Mouse (Mus musculus) ES-CJ7 (cell line): ENCODE measurements around the gene Tob2.

Source experiments
- DNase-seq: peaks from one replicate; pipeline ENCODE4 v3.0.0; 2011; ENCODE audit warnings: low read depth, low spot score

Tob2 gene

DNA sequence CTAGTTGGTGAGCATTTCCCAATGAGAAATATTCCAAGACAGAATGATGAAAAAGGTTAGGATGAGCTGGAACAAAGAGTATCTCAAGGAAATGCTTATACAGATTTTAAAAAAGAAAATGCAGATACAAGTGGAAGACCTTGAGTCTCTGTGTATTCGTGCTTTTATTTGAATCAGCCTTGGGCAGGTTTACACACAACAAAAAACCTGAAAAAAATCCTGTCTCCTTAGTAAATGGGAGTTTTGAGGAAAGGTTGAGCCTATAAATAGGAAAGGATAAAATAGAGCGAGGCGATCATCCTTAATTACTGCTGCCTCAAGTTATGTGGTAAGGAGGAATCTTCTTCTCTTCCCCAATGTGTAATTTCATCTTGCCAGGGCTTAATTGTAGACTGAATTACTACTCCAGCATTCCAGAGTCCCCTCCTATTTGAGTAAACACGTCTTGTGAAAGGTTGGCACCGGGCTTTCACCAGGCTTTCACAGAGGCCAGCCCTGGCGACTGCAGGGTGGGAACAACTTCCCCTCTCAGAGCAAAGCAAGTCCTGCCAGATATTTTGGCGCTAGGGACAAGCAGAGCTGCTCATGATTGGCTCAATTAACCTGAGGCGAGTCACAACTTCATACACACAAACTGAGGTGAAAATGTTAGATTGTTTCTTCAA, 2.0 kb upstream of the Tob2 start:
- no peak for DNase-seq

DNA sequence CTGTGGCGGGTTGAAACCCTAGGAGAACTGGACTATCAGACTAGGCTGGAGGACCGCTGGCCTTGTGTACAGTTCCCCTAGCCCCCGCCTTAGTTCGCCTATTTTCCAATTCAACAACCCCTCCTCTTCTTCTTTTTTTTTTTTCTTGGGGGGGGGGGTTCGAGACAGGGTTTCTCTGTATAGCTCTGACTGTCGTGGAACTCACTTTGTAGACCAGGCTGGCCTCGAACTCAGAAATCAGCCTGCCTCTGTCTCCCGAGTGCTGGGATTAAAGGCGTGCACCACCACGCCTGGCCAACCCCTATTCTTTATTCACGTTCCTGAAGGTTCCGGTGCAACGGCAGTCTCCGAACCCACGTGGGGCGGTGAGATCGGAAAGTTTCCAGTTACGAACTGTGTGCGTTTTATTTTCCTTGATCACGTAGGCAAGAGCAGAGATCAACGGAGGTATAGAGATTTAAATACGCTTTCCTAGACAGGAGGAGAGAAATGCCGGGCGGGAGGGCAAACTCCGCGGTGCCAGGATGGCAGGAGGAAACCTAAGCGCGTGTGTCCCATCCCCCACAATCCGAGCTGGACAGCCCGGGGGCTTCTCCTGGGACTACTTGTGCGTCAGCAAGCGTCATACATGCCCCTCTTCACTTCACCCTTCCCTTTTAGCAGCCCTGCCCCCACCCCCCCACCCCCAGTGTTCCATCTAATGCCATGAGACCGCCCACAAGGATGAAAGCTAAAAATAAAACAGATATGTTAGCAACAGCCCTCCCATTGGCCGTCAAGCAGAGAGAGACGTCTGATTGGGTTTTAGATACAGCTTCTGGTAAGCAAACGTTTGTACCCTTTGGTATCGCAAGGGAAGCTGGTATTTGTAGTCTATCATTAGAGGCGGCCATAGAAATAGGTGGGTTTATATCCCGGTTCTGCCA, 997 bp upstream of the Tob2 start:
- DNase-seq, result peak; percentile 72

DNA sequence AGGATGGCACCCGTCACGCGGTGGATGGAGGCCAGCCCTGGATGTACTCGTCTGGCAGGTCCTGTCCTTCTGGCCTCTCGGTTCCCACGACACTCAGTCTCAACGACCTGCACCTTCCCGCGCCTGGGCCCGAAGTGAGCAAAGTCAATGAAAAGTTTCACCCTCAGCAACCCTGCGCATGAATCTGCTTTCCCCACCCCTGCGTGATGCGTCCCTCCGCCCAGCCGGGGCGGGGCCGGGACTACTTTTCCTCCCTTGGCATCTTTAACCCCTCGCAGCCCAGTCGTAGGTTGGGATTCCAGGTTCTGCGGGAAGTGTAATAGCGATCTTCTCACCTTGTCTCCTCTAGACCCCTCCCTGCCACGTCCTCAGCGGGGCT, 469 bp downstream of the Tob2 start:
- DNase-seq, result peak; percentile 91

DNA sequence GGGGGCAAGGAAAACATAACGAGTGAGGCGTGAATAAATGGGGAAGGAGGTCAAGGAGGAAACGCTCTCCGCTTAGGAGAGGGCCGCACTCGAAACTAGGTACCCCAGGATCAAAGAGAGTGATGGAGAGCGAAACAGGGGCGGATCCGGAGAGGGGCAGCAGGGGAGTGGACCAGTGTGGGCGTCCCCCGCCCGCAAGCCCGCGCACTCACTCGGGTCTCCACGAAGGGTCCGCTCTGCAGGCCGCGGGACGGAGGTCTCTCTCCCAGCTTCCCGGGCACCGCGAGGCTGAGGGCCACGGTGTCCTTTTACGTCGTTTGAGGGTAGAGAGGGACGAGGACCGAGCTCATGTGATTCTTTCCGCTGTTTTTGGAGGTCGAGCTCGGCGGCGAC, 876 bp downstream of the Tob2 start:
- no peak for DNase-seq

DNA sequence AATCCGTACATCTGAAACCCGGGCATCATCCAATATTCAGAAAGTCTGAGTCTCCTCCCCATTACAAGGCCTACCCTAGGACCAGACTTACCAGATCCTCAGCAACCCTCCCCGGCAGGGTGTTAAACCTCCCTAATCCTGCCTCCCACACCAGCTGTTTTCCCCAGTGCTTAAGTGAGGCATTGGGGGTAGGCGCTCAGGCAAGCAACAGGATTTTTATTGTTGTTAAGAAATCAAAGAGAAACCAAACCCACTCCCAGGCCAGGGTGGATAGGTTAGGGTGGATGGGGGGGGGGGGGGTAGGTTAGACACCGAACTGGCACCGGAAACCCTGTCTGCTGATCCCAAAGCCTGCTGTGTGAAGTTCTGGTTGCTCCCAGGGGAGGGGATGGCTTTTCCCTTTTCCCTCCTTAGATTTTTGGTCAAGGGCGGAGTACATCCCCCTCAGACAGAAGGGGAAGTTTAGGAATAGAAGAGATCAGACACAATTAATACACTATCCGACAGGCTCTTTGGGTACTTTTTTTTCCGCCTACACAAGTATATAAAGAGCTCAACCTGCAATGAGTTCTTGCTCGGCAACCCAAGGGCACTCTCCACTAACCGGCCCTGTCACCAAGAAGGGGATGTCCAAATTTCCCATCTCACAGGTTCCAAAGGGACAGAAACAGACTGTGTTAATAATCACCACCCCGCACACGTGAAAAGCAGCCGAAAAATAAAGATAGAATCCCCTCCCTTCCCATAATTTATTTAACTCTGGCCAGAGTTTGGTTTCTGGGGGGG, 1.5 kb downstream of the Tob2 start:
- no peak for DNase-seq

DNA sequence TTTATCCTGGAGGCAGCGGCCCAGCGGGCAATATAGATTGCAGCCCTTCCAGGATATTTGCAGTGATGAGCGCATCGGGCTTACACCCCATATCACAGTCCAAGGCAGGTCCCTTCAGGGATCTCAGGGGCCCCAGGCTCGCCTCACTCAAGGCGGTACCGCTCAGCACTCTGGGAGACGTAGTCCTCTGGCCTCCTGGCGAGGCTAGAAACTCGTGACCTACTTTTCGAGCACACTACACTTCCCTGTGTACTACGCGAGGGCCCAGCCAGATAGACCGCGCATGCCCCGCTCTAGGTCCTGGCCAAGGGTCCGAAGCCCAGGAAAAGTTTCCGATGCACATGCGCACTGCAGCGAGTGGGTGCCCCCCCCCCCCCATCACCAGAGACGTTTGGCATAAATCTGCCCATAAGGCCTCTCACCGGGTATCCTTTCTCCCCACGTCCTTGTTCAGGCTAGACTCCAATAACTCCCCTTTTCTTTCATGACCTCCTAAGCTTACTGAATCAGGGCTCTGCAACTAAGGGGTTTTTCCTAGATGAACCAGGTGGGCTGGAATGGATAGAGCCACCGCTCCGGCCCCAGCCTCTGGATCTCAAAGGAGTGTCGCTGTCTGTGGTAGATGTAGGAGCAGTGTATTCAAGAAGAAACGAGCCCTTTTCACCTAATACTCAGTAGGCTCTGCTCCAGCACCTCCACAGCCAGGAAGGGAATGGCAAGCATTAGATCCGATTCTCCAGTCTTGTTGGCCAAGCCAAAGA, 2.4 kb downstream of the Tob2 start:
- DNase-seq, result peak; percentile 96

DNA sequence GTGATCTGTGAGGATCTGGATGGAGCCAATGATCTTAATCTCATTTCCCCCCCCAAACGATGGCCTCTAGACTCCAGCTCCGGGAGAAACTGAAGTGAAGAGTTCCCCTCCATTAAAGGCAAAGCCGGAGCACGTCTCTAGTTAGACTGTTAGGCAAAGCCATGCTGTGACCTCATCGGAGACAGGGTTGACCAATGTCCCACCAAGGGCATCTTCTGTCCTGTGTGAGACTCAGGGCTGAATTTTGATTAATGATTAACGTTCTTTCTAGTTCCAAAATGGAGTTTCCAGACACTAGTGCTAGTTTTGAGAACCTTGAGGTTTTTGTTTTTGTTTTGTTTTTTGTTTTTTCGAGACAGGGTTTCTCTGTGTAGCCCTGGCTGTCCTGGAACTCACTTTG, 5.5 kb downstream of the Tob2 start:
- DNase-seq, result no peak

DNA sequence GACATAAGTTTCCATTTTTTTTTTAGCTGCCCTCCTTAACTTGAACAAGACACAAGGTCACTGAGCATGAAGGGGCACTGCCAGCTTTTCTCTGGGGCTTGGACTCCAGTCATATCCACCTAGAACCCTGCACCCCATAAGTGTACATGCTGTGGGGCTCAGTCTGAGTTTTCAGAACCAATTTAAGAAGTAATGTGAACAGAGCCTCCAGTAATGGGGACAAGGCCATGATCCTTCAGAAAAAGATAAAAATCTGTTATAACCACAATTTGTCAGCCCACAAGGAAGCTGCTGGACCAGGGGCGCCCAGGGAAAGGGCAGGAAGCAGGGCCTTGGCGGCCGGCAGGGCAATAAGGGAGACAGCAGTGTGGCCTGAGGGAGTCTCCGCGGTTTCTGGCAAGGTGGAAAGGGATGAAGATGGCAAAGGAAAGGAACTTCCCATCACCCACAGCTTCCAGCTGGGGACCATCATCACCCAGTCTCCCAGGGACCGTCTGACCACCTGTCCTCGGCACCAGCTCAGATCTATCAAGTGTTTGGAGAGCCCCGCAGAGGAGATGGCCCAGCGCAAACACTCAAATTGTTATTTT, 6.1 kb downstream of the Tob2 start:
- no peak for DNase-seq

DNA sequence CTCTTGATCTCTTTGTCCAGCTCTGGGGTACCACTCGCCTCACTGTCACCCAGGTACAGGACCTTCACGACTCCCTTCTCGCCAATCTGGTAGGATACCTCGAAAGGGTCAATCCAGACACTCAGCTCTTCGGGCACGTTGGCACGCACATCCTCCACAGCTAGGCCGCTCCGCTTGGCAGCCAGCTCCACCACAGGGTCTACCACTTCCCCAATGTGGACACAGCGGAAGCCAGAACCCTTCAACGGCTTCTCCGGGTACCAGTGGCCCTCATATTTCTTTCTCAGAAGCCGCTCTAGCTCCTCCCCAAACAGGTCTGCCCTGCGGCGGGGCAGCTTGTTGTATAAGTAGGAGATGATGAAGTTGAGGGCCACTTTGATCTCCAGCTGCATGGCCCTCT, 7.2 kb downstream of the Tob2 start:
- no peak for DNase-seq

DNA sequence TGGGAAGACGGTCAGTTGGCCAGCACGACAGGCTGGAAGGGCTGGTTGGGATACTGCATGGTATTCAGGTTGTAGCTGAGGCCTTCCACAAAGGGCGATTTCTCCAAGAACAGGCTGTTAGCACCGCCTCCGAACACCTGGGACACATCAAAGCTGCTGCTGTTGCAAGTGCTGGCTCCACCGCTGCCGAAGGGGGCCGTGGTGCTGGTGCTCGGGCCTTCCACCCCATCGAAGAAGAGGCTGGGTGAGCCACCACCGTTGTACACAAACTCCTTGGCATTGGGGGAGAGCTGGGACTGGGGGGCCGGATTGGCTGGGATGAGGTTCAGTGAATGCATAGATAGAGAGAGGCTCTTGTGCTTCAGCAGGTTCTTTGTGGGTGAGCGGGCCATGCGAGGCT, 7.9 kb downstream of the Tob2 start:
- no peak for DNase-seq

DNA sequence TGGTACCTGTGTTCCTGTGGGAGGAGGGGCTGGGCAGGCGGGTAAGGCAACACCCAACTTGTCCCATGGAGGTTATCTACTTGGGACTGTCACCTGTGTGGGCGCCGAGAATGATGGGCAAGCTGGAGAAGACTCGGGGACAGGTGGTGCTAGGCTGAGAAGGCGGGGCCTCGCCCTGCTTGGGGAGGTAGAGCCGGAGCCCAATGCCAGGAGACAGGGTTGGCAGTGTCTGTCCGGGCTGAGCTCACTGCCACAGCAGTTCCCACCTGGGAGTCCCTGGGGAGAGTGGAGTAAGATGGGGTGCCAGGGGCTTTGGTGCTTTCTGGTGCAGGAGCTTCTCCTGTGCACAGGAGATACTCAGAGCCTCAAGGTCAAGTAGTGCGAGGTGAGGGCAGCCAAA, 9.5 kb downstream of the Tob2 start:
- no peak for DNase-seq

DNA sequence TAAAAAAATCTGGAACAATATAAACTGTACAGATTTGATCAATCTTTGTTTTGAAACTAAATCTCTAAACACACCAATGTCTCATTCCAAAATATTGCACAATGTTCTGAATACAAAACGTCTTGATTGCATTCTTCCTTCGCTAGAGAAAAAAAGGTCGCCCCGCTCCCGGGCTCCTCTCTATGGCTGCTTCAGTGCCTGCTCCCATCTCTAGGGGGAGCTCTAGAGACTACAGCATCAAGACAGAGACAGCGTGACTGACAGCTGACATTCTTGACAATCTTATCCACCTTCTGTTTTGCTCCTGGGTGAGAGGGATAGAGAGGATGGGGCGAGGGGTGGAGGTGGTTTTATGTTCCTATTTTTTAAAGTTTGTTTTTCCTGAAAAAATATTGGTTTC, 10.3 kb downstream of the Tob2 start:
- peak; percentile 88 for DNase-seq

DNA sequence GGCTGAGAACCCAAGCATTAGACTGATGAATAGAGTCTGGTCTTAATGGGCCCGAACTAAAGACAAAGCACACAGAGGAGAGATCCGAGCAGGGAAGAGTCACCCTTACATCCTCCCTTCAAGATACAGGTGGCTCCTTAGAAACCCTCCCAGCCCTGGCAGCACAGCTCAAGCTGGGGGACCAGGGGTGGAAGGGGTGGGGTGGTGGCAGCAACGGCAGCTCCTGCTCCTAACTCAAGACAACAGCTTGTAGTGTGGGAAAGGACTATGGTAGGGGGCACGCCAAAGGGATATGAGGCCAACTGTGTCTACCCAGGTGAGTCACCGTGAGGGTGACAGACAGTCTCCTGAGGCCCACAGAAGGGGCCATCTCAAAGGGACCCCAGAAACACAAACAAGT, 10.7 kb downstream of the Tob2 start:
- no peak for DNase-seq

DNA sequence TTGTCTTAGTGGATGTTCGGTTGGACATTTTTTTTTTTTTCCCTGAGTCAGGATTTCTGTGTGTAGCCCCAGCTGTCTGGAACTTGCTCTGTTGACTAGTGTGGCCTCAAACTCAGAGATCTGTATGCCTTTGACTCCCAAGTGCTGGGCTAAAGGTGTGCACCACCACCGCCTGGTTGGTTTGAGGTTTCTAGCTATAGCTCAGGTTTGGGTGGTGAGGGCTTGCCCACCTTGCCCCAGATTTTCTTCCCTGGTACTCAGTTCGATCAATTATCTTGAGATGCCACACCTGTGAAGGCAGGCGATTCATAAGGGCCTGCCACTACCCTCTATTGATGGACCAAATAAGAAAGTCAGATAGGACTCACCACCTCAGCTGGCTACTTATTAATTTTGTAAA, 11.4 kb downstream of the Tob2 start:
- DNase-seq, result no peak

DNA sequence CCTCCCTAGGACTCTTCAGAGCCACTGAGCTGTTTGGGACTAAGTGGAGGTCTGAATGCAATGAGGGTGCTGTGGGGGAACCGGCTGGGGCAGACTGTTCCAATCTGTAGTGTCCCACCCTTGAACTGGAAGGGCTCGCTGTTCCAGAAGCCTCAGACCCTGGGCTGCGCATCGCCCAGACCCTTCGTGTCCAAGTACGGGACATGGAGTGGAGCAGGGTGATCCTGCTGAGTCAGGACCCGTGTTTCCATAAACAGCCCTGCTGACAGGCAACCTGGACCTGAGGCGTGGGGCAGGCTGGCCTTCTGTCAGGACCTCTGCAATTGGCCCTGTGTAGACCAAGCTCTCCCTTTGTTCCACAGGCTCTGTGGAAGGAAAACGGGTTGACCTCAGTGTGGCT, 11.8 kb downstream of the Tob2 start:
- DNase-seq, result no peak

DNA sequence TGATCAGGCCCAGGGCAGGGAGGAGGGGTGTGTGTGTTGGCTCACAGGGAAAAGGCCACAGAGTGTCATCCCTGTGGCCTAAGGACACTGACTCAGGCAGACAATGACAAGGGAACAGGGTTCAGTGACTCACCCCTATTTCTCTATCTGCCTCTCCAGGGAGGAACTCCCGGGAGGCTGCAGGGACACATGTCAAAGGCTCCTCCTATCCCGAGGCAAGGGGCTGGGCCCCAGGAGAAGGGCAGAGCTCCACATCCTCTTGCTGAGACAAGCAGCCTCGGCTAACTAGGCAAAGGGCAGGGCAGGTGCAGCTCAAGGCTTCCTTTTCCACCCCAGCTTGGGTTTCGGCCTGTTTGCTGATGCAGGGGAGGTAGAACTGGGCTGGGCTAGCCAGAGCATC, 12.9 kb downstream of the Tob2 start:
- peak; percentile 37 for DNase-seq

DNA sequence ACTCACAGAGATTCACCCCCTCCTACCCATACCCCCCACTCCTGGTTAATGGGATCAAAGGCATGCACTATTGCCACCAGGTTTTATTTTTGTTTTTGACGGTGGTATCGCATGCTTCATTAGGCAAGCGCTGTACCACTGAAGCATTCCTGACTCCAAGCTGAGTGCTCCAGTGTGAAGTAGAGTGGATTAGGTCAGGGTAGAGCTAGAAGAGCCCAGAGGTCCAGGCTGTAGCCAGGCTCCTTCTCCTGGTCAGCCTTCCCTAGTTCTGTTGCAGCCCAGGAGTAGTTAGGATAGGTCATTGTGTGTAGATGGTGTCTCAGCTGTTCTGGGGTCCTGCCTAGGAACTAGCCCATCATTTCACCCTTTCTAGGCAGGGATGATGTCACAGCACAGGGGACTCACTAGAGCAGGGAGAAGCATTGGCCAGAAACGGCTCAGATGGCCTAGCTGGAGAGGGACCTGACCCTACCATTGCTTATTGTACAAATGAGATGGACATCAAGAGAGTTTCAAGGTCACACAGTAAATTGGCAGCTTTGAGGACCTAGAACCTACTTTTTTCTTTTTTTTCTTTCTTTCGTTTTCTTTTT, 13.5 kb downstream of the Tob2 start:
- DNase-seq, result no peak

DNA sequence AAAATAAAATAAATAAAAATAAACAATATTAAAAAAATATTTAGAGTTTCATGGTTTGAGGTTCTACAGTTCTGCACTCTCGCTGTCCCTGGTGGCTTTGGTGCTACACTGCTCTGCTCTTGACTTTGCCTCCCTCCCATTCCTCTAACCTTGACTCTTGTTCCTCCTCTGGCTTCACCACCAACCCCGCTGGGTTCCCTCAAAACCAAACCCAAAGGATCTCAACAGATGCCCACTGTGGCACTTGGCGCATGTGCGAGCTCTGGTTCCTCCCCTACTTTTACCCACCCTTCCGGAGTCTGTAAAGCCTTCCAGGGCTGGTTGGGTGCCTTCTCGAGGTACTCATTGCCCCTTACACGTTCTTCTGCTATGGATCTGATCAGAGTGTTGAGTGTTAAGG, 16.3 kb downstream of the Tob2 start:
- no peak for DNase-seq

DNA sequence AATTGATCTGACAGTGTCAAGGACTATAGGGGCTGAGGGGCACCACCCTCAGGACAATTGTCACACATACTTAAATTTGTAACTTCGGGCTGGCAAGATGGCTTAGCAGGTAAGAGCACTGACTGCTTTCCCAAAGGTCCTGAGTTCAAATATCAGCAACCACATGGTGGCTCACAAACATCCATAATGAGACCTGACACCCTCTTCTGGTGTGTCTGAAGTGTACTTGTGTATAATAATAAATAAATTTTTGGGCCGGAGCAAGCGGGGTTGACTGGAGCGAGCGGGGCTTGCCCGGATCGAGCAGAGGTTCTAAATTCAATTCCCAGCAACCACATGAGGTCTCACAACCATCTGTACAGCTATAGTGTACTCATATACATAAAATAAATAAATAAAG, 18.3 kb downstream of the Tob2 start:
- DNase-seq, result no peak

DNA sequence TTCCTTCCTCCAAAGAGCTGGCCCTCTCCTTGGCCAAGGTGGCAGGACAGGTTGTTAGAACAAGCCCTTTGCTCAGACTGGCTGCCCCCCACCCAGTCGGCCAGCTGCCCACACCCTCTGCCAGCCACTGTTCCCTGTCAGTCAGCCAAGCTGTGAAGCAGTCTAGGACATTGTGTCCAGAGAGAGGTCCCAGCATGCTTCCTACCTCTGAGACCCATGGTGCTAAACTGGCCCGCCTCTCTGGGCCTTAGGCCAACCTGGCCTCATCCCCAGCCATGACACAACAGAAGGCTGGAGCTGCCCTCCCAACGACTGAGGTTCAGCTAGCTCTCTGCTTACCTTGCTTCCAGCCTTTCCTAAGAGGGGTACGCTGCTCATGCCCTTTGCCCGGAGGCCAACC, 19.0 kb downstream of the Tob2 start:
- no peak for DNase-seq
